Mouse (Mus musculus) cerebellum, adult 2 months (tissue): ENCODE measurements around the gene Hsf5.

ENCODE experiments used
- CTCF ChIP-seq: fragments of 200-500 bp; IDR thresholded peaks from 2 replicates; pipeline ENCODE4 v1.5.1; 2011; ENCODE audit warnings: low read depth, mild to moderate bottlenecking, control low read depth, low read length, moderate library complexity, borderline replicate concordance; ENCODE audit not compliant: insufficient read depth
- POLR2A ChIP-seq: fragments of 200-500 bp; IDR thresholded peaks from 2 replicates; pipeline ENCODE4 v1.6.1; 2011; ENCODE audit warnings: low read length, control low read depth, borderline replicate concordance; ENCODE audit not compliant: insufficient read depth

DNA sequence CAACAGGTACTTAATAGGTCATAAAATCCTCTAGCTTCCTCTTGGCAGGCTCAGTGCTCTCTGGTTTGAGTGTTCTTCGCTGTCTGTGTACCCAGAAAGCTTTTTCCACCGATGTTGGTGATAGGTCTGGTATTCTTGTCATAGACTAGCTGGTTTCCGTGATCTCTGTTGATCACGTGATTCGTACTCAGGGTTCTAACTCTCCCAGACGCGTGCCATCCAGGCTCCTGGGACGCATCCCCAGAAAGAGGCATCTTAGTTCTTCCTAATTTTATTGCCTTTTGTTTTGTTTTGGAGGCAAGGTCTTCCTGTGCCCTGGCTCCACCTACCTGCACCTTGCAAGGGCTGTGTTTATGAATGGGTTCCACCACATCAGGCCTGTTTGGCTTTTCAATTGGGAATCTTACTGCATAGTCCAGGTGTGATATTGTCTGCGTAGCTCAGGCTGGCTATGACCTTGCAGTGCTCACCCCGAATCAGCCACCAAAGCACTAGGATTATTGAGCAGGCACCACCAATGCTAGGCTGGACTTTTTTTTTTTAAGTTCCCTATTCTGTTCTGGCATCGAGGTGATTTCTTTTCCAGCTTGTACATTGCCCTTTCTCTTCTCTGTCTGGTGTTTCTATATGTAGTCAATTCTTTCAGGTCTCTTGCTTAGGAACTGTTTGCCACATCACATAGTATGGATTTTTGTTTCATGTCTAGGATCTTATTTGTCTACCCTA, 71.7 kb downstream of the Hsf5 start:
- TF ChIP-seq CTCF: no peak
- no peak for TF ChIP-seq POLR2A
